Mouse (Mus musculus): Measurements from ENCODE around the gene Hoxa10. TPM values are rescaled to one million over a fixed set of nuclear protein-coding genes. Genes with fewer than 3 reads are reported as not detected.

The Hoxa10 gene
- polyA plus RNA-seq, 3 experiments from 2014 or later = not detected

DNA sequence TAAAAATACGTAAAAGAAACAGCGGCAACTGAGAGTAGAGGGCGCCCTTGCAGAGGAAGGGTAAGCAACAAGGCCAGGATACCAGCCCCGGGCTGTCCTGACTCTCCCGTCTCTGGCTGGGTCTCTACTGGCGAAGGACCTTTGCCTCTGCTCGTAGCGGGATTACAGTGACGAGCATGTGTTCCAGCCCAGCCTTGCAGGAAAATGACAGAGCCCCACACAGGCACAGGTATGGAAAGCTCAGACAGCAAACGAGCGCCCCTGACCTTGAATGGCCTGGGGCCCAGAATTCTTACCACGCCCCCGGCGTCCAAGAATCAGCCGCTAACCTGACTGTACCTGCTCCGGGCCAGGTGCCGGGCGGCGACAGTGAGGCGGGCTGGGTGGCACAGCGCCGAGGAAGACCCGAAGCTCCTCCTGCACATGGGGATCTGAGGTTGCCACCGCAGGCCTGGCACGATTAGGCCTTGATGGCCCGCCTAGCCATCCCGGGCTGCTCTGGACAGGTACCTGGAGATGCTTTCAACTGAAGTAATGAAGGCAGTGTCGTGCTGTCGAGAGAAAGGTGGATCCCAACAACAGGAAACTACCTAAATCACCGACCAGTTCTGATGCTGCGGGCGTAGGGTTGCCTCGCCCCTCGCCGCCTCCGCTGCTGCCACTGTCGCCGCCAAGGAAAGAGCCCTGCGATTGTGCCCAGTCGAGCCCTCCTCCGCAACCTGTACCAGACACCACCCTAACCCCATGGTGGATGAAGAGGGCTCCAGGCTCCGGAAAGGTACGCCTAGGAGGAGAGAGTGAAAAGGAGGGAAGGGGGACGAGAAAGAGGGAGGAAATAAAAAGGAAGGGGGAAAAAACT, 10.9 kb downstream of the Hoxa10 start:
- peak; percentile 20 for ATAC-seq

DNA sequence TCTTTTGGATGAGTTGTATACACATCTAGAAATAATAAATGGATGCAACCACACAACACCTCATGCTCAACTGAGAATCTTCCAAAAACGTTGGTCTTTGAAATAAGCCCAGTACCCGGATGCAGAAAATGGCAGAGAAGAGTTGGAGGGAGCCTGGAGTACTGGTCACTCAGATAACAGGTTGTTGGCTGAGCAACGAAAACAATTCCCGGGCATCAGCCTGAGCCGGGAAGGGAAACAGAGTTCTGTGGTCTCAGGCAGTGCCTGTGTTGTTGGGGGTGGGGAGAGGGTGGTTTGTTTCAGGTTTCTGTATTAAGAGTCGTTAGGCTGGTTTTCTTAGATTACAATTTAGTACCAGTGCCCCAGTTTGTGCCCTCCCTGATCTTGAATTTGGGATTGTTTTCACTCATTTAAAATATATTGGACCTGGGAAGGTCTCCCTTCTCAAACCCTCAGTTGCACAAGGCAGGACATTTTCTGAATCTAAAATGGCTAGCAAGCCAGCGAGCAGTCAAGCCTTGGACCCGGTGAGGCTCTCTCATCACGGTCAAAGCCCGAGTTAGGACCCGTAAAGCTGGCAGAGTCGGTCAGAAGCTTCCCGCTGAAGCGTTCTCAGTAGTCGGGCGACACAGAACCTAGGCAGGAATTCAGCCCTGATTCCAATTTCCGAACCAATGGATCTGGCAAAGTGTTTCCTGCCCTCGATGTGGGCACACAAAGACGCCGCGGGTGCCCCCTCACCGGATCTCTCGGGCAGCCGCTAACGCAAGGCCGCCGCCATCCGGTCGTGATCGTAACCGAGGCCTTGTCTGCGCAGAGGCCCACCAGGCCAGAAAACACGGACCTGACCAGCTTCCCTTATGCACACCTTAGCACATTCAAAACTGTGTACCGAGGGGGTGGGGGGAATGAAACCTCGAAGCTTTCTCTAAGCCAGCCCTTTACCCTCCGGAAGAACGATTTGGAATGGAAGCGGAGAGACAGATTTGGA, 11.9 kb downstream of the Hoxa10 start:
- no peak for ATAC-seq

DNA sequence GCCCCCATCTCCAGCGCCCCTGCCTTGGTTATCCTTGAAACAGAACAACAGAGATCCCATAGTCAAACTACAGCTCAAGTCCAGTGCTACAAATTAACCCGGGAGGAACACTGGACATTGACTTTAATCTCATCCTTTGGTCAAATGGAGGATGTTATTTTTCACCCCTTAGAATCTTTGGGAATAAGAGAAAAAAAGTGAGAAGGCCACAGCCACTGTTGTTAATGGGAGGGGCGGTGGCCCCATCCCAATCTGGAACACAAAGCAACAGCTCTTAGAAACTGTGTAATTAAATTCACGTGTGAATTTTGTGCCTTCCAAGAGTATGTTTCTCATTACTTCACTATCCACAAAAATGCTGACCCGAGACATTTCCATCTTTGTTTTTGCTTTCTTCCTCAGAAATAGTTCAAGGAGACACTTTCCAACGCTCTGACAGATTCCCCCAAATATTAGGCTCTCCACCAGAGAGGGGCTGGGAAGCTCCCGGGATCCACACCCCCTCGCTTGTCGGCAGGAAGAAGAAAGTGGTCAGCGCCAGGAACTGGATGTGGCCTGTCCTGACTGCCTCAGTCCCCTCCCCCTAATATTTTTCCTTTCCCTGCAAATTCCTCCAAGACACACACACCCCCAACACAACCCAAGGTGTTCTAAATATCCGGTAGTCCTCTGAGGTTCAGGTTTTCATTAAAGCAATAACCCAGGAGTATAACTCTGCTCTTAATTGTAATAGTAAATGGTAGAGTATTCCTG, 13.0 kb downstream of the Hoxa10 start:
- ATAC-seq = no peak

DNA sequence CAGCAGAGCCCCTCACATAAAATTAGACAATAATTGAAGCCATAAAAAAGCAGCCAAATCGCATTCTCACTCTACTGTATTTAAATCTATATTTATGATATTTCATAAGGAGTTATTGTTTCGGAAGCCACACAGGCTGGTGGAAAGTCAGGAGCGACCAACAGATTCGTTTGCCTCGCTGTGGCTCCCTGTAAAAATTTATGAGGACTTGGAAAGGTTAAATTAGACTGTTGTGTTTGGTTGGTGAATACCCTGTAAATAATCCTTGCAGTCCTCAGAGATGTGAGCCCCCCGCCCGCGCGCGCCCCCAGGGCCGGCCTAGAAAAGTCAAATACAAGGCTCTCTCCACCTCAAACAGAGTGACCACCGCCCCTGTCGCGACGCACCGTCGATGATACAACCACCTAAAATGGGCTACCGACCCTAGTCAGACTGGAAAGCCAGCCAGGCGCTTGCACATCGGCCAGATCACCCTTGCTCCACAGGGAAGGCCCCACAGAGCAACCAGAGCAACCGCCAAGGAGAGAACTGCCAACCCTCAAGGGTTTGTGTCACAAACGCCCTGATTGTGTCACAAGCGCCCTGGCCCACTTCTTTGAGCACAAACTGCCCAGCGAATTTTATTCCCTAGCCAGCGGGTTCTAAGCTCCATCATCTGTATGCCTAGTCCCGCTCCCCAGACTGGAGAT, 13.9 kb downstream of the Hoxa10 start:
- ATAC-seq = no peak

DNA sequence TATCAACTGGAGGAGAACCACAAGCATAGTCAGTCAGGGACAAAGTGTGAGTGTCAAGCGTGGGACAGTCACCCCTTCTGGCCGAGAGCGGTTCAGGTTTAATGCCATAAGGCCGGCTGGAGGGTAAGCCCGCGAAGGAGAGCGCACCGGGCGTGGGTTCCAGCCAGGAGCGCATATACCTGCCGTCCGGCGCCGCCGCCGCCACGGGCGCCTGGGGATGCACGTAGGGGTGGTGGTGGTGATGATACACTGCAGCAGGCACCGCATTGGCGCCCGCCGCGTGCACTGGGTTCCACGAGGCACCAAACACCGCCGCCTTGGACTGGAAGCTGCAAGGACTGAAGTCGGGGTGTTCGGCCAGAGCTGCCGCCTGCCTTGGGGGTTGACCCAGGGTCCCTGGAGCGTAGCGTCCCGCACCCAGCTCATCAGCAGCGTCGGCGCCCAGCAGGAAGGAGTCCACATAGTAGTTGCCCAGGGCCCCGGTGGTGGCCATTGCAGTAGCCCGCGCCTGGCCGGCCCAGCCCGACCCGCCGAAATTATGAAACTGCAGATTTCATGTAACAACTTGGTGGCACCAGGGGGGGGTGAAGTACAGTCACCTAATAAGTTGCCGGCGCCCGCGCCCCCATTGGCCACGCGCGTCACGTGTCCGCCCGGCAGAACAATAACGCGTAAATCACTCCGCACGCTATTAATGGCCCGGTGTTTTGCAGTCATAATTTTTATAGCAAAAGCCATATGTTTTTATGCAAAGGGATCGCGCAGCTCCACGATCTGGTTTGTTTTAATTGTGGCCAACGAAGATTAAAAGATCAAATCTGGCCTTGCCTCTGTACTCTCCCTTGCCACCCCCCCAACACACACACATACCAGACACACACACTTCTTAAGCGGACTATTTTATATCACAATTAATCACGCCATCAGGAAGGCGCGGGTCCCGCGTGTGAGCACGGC, 14.8 kb downstream of the Hoxa10 start:
- no peak for ATAC-seq

DNA sequence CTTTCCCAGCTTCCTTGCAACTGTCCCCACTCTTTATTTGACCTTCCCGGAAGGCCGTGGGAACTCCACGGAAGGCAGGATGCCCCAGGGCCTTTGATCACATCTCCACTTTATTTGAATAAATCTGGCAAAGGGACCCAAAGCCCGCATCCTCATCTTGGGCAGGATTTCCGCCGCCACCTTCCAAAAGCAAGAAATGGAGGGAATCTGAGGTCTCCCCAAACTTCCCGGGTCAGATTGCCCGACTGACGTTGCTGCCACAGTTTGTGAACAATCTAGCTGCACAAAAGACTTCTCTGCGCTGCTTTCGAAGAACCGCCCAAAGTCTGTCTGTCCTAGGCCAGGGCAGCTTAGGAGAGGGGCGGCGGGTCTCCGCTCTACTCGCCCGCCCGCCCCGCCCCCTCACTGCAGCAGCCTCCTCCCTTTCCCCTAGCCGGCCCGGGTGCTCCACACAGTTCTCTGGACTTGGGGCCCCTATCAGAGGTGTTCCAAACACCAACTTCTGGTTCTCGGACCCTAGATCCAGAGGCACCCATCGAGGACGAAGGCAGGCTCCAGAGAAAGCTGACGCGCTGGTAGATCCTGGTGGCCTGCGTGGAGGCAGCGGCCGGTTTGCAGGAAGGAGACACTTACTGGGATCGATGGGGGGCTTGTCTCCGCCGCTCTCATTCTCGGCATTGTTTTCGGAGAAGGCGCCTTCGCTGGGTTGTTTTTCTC, 15.6 kb downstream of the Hoxa10 start:
- no peak for ATAC-seq

DNA sequence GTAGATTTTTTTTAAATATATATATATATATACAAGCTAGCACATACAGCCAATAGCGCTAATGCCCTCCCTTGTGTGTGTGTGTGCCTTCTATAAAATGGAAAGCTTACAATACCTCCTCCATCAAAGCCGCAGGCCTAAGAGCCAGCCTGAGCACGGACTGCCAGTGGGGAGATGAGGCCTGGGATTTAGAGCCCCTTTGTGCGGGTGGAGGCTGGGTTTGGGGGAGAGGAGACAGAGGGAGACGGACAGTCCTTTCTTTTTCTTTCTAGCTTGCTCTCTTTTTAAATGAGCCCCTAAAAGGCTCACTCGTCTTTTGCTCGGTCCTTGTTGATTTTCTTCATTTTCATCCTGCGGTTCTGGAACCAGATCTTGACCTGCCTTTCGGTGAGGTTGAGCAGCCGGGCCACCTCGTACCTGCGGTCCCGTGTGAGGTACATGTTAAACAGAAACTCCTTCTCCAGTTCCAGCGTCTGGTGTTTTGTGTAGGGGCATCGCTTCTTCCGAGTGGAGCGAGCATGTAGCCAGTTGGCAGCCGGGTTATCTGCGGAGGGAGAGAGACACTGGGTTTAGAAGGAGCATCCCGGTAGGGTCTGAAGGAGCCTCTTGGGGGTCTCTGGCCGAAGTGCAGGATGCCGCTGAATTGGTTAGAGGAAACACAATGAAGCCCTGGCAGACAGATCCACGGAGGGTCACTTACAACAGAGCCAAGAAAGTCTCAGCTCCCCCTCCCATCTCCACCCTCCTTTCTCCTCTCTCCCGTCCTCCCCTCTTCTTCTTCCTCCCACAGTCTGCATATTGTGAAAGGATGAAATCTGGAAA, 16.5 kb downstream of the Hoxa10 start:
- ATAC-seq = no peak

DNA sequence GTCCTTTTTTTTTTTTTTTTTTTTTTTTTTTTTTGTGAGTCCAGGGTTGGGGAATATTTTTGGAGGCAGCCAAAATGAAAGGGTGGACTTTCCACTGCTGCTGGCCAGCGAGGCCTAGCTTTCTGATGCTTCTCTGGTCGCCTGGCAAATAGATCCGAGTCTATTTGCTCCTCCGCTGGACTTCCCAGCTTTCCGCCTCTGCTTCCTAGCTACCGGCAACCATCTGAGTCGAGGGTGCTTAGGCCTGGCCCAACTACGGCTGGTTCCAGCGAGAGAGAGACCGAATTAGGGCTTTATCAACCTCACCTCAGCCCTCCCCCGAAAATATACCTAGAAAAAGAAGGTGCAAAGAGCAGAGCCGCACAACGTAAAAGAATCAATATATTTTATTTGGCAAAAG, 17.9 kb downstream of the Hoxa10 start:
- no peak for ATAC-seq

DNA sequence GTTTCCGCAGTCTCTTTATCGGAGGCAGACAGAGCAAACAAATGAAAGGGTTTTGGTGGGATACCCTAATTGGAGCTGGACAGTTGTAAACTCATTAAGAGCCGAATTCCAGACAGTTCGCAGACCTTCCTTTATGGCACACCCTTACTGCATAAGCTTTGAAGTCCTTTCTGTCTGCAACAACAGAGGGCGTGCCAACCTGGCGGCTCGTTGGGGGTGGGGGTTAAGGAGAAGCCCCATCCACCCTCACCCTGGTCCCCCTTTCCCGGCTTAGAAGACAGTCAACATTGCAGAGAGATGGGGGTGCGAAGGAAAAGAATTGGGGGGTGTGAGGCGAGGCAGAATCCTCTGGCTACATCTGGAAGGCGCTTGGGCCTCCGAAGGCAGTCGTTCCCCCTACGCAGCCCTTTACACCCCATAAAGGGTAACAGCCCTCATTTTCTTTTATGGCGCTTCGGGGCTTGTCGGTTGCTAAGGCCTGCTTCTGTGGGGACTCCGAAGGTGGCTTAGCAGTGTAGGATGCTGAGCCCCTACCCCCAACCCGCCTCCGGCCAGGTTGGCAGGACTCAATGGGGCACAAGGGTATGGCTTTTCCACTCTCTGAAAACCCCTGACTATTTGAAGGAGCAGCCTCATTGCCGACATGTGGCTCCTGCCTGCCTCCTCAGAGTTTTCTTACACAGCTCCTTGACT, 18.5 kb downstream of the Hoxa10 start:
- ATAC-seq = no peak

DNA sequence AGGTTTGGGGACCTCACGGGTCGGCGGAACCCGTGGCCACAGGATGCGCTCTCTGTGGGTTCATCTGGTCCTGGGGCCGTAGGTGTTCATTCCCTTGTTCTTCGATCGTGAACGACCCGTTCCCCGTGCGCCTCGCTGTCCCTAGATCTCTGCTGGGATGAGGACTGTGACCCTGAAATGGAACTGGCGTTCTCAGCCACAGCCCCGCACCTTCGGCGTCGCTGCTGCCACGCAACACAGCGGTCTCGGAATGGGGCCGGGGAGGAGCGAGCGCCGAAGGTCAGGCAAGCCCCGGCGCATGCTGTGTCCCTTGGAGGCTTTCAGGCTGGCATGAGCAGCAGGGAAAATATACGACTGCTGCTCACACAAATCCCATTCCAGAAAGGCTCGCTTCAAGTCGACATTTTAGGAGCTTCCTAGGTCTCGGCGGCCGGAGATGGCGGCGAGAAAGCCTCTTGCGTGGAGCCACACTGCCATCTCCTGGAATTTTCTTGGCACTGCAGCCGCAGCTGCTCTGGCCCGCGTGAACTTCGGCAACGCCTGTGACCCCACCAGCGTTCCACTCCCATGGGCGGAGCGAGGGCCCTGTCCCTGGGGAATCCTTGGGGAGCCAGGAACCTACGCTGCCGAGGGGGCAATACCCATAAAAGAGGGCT, 19.2 kb downstream of the Hoxa10 start, which contains the start of gene Hoxa7:
Gene Hoxa7, minus strand, starts transcription at position 518 of the 656 bp plus-strand sequence.
- ATAC-seq = peak; percentile 66

DNA sequence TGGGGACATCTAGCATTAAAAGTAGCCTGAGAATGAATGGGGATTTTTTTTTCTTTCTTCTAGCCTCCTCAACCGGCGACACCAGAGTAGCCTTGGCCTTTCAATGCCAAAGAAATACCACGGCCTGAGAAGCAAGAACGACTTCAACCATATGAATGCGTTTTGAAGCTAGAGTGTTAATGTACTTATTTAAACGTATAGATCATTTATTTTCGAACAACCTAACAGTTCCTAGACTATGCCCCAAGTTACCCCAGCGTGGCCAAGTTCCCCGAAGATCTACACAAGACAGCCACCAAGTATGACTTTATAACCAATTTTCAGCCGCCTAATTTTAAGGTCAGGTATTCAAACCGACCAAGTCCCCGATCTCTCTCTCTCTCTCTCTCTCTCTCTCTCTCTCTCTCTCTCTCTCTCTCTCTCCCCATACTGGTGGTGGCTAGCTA, 19.8 kb downstream of the Hoxa10 start:
- ATAC-seq = no peak

DNA sequence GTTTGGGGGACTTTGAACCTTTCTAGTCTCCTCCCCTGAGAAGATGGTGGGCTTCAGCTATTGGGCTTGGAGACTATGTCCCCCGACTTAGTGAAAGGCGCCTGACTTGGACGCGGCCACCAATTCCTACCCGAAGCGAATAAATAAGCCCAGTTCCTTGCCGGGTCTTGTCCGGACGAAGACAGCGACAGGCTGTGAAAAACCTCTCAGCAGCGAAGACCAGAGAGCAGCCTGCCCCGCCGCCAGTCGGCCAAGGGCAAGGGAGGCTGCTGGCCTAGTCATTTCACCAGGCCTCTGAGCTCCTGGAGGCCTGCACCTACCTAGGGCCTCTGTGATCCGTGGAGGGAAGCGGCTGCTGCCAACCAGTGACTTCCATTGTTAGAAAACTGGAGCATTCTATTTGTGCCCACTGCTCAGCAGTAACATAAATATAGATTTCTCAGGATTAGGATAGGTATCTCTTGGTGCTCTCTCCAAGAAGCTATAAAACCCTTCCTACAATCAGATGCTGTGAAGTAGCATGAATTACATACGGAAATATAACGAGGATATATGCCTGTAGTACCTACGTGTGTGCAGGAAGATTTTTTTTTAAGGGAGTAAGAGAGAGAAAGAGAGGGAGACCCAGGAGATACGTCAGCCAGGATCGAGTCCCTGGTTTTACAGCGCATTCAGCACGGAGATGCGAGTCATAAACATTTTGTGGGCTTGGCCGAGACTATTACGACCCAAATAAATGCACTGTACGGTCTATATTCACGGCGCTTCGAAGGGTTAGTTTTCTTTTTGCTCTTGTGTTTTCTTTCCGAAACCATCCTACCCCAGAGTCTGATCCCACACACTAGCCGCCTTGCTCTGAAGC, 20.4 kb downstream of the Hoxa10 start:
- no peak for ATAC-seq

DNA sequence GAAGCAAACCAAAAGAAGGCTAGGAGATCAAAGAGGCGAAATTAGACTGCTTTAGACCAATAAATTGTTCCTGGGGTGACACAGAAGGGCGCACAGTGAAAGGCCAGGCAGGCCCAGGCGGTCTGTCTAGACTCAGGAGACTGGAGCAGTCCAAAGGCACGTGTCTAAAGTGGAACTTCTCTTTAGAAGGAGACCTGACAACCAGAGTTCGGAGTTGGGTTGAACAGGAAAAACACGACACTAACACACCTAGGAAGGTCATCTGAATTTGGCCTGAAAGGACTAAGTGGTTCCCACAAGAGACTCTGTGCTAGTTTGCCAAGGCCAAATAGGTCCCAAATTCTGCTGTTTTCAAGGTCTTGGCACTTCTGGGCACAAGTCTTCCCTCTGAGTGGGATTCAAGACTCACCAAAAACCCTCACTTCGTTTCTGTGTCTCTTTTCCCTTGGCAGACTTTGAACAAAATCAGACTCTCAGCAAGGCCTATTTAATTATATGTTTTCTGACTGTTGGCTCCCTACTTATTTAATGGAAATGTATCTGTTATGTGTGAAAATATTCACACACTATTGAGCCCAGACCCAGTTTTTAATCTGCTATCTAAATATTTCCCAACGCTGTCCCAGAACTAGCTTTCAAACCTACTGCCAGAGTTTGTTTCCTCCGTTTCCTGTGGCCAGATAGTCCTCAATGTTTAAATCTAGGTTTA, 21.3 kb downstream of the Hoxa10 start:
- no peak for ATAC-seq

DNA sequence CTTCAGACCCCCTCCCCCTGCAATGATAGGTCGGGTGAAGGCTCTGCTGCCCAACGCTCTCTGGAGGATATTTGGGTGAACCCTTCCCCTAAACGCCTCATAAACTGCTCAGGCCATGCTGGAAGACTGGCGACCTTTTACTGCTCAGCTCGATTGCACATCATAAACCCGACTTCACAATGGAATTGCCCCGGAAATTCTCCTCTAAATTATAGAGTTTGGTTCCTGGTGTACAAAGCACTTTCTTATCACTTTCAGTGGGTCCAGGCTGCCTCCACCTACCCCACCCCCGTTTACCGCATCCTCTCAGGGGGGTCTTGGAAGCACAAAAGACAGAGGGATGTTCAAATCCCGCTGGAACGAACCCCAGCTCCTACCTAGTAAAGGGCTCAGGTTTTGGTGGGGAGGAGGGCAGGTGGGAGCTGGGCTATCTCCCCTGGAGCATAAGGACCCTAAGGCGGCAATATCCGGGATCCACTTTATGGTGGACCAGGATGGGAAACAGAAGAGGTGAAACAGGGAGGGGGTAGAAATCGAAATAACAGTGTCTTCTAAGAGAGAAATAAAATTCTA, 21.9 kb downstream of the Hoxa10 start:
- ATAC-seq = no peak

DNA sequence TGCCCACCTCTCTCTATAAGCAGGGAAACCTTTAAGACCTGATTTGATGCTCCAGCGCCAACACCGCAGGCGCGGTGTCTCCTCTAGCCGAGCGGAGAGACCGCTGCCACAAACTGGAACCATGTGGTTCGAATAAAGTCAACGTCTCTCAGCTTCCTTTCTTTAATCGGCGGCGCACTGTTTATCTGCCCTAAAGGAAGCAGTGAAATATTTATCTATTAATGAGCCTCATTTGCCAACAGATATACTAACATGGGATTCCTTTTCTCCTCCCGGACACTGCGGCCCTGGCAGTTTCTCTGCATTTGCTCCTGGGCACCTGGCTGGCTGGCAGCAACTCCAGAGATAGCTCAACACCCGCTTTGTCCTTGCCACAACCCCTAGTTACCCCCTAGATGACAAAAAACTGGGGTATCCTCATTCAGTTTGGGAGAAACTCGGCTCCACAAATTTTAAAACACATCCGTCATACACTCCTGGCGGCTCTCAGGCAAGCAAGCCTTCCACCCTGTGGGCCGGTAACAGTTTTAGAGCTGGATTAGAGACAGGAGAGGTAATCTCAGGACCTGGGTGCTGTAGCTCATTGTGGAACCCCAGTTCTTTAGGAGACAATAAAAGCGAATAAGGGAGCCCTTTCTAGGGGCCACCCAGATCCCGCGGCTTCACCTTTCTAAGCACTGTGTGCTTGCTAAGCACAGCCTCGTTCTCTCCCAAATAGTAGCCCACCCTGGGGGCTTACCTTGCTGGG, 22.6 kb downstream of the Hoxa10 start:
- no peak for ATAC-seq

Measured in inflammation-experienced regulatory T-cells, adult 6 months (primary cell).